Mouse (Mus musculus) testis, adult 2 months (tissue): Measurements from ENCODE around the gene Ripor2. TPM values are rescaled to one million over a fixed set of nuclear protein-coding genes. Genes with fewer than 3 reads are reported as not detected.

ENCODE experiments used
- H3K27ac ChIP-seq: fragments of 200-500 bp; 2 replicates; pipeline ENCODE4 v1.5.1; 2012; ENCODE audit warnings: low read depth, low read length; ENCODE audit not compliant: control insufficient read depth, insufficient read depth
- H3K27me3 ChIP-seq: fragments of 200-500 bp; 2 replicates; pipeline ENCODE4 v1.6.1; 2012; ENCODE audit warnings: mild to moderate bottlenecking, low read length, moderate library complexity; ENCODE audit not compliant: control insufficient read depth, insufficient read depth
- H3K36me3 ChIP-seq: fragments of 200-500 bp; 2 replicates; pipeline ENCODE4 v1.6.1; 2012; ENCODE audit warnings: mild to moderate bottlenecking, low read length; ENCODE audit not compliant: control insufficient read depth, insufficient read depth
- H3K4me1 ChIP-seq: fragments of 200-500 bp; 2 replicates; pipeline ENCODE4 v1.6.1; 2012; ENCODE audit warnings: low read length; ENCODE audit not compliant: control insufficient read depth, insufficient read depth
- H3K4me3 ChIP-seq: fragments of 200-500 bp; 2 replicates; pipeline ENCODE4 v1.5.1; 2012; ENCODE audit warnings: low read depth, mild to moderate bottlenecking, low read length, moderate library complexity, mixed read lengths; ENCODE audit not compliant: control insufficient read depth
- CTCF ChIP-seq: fragments of 200-500 bp; IDR thresholded peaks from 2 replicates; pipeline ENCODE4 v1.5.1; 2012; ENCODE audit warnings: low read depth, mild to moderate bottlenecking, inconsistent platforms, low read length, moderate library complexity; ENCODE audit not compliant: control insufficient read depth, insufficient read depth, insufficient replicate concordance
- POLR2A ChIP-seq: fragments of 200-500 bp; IDR thresholded peaks from 2 replicates; pipeline ENCODE4 v1.6.1; 2012; ENCODE audit warnings: low read depth, mild to moderate bottlenecking, inconsistent platforms, low read length, moderate library complexity; ENCODE audit not compliant: control insufficient read depth
- polyA plus RNA-seq: library from polyadenylated mRNA; depleted of rRNA; stranded (reverse); fragments of >200 nt; gene quantifications from 2 replicates; pipeline ENCODE4 v1.2.3, GENCODE M21; 2012

The Ripor2 gene
- polyA plus RNA-seq, 1 experiment, result 2.1 TPM

DNA sequence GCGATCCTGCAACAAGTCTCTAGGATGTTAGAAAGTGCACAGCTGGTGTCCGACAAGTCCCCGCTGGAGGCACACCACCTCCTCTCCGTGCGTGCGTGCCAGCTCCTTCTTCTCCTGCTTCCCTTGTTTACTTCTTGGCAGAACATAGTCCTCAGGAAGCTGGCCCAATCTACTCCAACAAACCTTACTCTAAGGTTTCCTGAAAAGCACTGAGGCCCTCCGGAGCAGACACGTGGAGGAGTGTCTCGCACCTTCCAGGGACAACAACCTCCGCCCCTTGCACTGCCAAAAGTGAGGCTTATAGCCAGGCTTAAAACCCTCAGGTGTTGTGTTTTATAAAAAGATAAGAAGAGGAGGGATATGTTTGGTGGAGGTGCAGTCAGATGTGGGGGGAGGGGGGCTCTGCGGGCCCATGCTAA lies 21.6 kb downstream of the Ripor2 start:
- H3K4me3 ChIP-seq, result no peak overlapping the region
- H3K27me3 ChIP-seq, result no peaks in the 10 kb centered on the region; the same call in 1 of the 2 replicates
- TF ChIP-seq POLR2A (no peak), CTCF (no peak)
- H3K36me3 ChIP-seq, result no peaks in the 10 kb centered on the region
- peaks cover 4% of the 10 kb centered on the region for H3K4me1 ChIP-seq
- no peak overlapping the region for H3K27ac ChIP-seq

DNA sequence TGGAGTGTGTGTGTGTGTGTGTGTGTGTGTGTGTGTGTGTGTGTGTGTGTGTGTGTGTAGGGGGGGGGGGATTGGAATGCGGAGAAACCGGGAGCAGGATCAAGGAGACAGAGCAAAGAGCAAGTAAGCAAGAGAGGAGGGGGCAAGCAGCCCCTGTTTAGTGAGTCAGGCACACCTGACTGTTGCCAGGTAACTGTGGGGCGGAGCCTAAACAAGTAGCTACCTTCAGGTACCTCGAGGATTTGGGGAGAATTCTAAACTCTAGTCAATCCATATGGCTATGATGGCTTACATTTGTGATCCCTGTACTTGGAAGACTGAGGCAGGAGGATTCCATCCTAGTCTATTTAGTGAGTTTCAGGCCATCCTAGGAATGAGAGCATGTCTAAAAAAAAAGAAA lies 22.1 kb downstream of the Ripor2 start:
- Histone ChIP-seq H3K27ac (no peak overlapping the region), H3K4me1 (peaks cover 4% of the 10 kb centered on the region), H3K4me3 (no peak overlapping the region), H3K36me3 (no peaks in the 10 kb centered on the region), H3K27me3 (no peaks in the 10 kb centered on the region; the same call in 1 of the 2 replicates)
- TF ChIP-seq POLR2A (no peak), CTCF (no peak)

DNA sequence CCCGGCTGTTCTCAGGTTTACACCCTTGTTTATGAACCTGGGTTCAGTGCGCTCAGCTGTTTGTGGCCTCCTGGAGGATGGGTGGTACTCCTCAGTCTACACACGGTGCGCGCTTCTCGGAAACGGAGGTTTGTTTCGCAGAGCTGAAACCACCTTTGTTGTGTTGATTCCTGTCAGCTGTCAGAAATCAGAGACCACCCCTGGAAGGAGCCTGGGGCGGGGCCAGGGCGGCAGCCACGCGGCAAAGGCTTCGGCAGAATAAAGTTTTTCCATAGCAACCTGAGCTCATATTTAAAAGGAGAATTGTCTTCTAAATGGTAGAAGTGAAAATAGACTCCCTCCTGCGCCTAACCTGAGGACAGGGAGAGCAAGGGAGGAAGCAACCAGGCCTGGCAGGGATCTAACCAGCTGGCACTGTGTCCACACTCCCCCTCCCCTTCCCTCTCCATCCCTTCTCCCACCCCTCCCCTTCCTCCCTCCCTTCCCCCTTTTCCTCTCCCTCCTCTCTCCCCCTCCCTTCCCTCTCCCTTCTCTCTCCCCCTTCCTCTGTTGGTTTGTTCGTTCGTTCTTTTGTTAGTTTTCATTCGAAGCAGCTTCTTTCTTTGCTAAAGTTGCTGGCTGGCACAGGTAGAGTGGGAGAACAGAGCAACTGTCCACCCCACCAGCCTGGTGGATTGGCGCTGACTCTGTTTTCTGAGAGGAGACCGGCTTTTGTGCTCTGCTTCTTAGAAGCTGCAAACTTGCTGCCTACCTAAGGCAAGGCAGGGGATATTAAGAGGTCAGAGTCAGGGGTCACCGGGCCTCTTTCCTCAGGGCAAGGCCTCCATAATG lies 23.0 kb downstream of the Ripor2 start:
- TF ChIP-seq CTCF (no peak), POLR2A (no peak)
- H3K4me1 ChIP-seq, result peaks cover 4% of the 10 kb centered on the region
- no peaks in the 10 kb centered on the region for H3K36me3 ChIP-seq
- no peaks in the 10 kb centered on the region; the same call in 1 of the 2 replicates for H3K27me3 ChIP-seq
- no peak overlapping the region for H3K4me3 ChIP-seq
- H3K27ac ChIP-seq, result no peak overlapping the region

DNA sequence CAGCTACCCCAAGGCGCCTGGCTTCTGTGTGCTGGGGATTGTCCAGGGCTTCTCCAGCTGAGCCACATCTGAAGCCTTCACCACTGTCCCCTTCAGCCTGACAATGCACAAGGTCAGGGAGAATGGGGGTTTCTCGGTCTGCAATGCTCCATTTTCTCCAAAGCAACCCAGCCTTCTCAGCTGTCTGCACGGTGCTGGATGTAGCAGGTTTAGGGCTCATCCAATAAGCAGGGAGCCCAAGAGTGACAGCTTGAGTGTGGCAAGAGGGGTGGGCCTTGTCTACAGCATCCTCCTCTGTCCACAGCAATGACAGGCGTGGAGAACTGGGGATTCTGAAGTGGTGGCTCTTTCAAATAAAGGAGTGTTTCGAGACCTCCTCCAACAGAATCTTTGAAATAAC lies 23.8 kb downstream of the Ripor2 start:
- H3K4me1 ChIP-seq, result peaks cover 4% of the 10 kb centered on the region
- H3K27me3 ChIP-seq, result no peaks in the 10 kb centered on the region; the same call in 1 of the 2 replicates
- no peaks in the 10 kb centered on the region for H3K36me3 ChIP-seq
- no peak for TF ChIP-seq CTCF
- TF ChIP-seq POLR2A, result no peak
- H3K27ac ChIP-seq, result no peak overlapping the region
- no peak overlapping the region for H3K4me3 ChIP-seq

DNA sequence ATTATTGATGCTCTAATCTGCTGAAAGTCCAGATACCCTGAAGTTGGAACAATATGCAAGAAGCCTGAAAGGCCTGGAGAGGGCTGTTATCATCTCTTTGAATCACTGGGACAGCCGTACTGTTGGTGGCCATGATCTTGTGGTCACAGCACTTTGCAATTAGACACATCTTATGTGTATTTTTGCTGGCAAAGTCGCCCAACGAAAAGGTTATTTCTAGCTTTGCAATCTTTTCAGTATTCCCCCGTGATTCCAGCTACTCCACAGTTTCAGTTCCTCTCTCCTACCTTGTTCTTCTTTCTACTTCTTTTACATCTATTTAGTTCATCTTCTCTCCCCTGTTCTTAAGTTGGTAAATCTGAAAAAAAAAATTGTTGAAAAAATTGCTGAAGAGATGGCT lies 26.0 kb downstream of the Ripor2 start:
- H3K36me3 ChIP-seq, result no peaks in the 10 kb centered on the region
- H3K4me3 ChIP-seq, result no peak overlapping the region
- no peak for TF ChIP-seq POLR2A
- no peak for TF ChIP-seq CTCF
- peaks cover 5% of the 10 kb centered on the region for H3K4me1 ChIP-seq
- no peaks in the 10 kb centered on the region; the same call in 1 of the 2 replicates for H3K27me3 ChIP-seq
- H3K27ac ChIP-seq, result no peak overlapping the region

- Histone ChIP-seq H3K4me1 (peaks cover 8% of the 10 kb centered on the region), H3K27me3 (no peaks in the 10 kb centered on the region; the same call in 1 of the 2 replicates), H3K27ac (no peak overlapping the region), H3K4me3 (no peak overlapping the region), H3K36me3 (no peaks in the 10 kb centered on the region)
- TF ChIP-seq POLR2A (no peak), CTCF (no peak)
Observed at GRCm38 (mm10) chr13:24608709-24609108, 26.7 kb downstream of the Ripor2 start.

GRCm38 (mm10) chr13:24610883-24611282 lies 28.9 kb downstream of the Ripor2 start:
- TF ChIP-seq POLR2A (no peak), CTCF (no peak)
- Histone ChIP-seq H3K4me3 (no peak overlapping the region; the same call in 1 of the 2 replicates), H3K27ac (no peak overlapping the region), H3K27me3 (no peaks in the 10 kb centered on the region), H3K36me3 (no peaks in the 10 kb centered on the region), H3K4me1 (peaks cover 4% of the 10 kb centered on the region)
